Mouse (Mus musculus): Measurements from ENCODE around the gene Ak5. TPM values are rescaled to one million over a fixed set of nuclear protein-coding genes. Genes with fewer than 3 reads are reported as not detected.
"Not testable (repeated sequence)": the region's sequence is repeated elsewhere in the genome, so short reads cannot be mapped to it uniquely, and the experiment has no call there.

The Ak5 gene
- polyA plus RNA-seq, 1 experiment from 2014 or later = 0.93 TPM

DNA sequence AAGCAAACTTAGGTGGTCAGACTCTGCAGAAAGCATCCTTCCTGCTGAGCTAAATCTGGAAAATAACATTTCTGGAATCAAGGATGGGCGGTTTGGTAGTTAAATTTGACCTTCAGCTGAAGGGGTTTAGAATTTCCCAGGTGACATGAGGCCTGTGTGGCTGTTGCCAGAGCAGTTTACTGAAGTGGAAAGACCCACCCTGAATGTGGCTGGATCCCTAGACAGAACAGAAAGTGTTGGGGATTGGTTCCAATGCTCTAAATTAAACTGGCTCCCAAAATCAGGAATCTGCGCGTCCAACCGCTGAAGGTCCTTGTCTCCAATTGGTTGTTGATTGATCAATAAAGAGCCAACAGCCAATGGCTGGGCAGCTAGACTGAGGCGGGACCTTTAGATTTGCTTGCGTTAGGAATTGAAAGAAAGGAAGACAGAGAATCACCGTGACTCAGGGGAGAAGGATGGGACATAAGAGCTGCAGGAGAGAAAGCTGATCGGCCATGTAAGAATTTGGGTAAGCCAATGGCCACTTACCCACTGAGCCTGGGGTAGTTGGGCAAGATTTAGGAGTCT, 34.2 kb upstream of the Ak5 start:
- WGBS = 51% methylated on average over 8 of the region's 8 CpGs
- no peaks in the 10 kb centered on the region for H3K9me3 ChIP-seq (ENCODE audit: control insufficient read depth, low read length)
- no peak overlapping the region for H3K27ac ChIP-seq (replicated peaks in 1 of 2; ENCODE audit: control insufficient read depth in 1 of 2, insufficient read depth in 1 of 2, low read depth in 2 of 2, low read length in 2 of 2)
- H3K9ac ChIP-seq (ENCODE audit: low read length) = no peak overlapping the region
- H3K4me3 ChIP-seq (ENCODE audit: control insufficient read depth in 1 of 2, insufficient read depth in 1 of 2, low read depth in 1 of 2, low read length in 2 of 2) = peak overlapping the region in 1 of 2 experiments; percentile 13; a peak in 1 of 4 replicates
- 0 out of 2 replicates have a peak overlapping the region, but pooled peaks have one; percentile 7 for H3K4me2 ChIP-seq (ENCODE audit: low read length)
- H3K36me3 ChIP-seq (ENCODE audit: control insufficient read depth, insufficient read depth, low read length) = no peaks in the 10 kb centered on the region
- H3K27me3 ChIP-seq (ENCODE audit: control insufficient read depth, insufficient read depth, low read length) = no peaks in the 10 kb centered on the region
- no peaks in the 10 kb centered on the region for H3K4me1 ChIP-seq (ENCODE audit: control insufficient read depth in 2 of 2, insufficient read depth in 2 of 2, low read length in 2 of 2)
- ATAC-seq (ENCODE audit: insufficient number of reproducible peaks, insufficient read depth, low FRiP score, low read depth) = no peak

DNA sequence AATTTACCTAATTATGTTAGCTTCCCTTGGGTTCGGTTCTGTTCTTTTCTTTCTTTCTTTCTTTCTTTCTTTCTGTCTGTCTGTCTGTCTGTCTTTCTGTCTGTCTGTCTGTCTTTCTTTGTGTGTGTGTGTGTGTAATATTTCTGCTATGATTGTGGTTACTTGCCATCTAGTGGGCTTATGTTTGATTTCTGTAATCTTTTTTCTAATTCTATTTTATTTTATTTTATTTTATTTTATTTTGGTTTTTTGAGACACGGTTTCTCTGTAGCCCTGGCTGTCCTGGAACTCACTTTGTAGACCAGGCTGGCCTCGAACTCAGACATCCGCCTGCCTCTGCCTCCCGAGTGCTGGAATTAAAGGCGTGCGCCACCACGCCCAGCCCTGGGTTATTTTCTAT, 33.4 kb upstream of the Ak5 start:
- not testable (repeated sequence) for H3K27me3 ChIP-seq (ENCODE audit: control insufficient read depth, insufficient read depth, low read length); H3K9ac ChIP-seq (ENCODE audit: low read length); H3K4me1 ChIP-seq (ENCODE audit: control insufficient read depth in 2 of 2, insufficient read depth in 2 of 2, low read length in 2 of 2); H3K9me3 ChIP-seq (ENCODE audit: control insufficient read depth, low read length); H3K27ac ChIP-seq (replicated peaks in 1 of 2; ENCODE audit: control insufficient read depth in 1 of 2, insufficient read depth in 1 of 2, low read depth in 2 of 2, low read length in 2 of 2); H3K4me3 ChIP-seq (ENCODE audit: control insufficient read depth in 1 of 2, insufficient read depth in 1 of 2, low read depth in 1 of 2, low read length in 2 of 2); H3K4me2 ChIP-seq (ENCODE audit: low read length); H3K36me3 ChIP-seq (ENCODE audit: control insufficient read depth, insufficient read depth, low read length)
- ATAC-seq (ENCODE audit: insufficient number of reproducible peaks, insufficient read depth, low FRiP score, low read depth) = peak; percentile 81; the same call in 1 of the 2 replicates
- WGBS = 94% methylated on average over 8 of the region's 8 CpGs

- no peak overlapping the region for H3K4me2 ChIP-seq (ENCODE audit: low read length)
- no peaks in the 10 kb centered on the region for H3K4me1 ChIP-seq (ENCODE audit: control insufficient read depth in 2 of 2, insufficient read depth in 2 of 2, low read length in 2 of 2)
- no peaks in the 10 kb centered on the region for H3K9me3 ChIP-seq (ENCODE audit: control insufficient read depth, low read length)
- no peak overlapping the region for H3K9ac ChIP-seq (ENCODE audit: low read length)
- H3K4me3 ChIP-seq (ENCODE audit: control insufficient read depth in 1 of 2, insufficient read depth in 1 of 2, low read depth in 1 of 2, low read length in 2 of 2) = no peak overlapping the region
- no peak for ATAC-seq (ENCODE audit: insufficient number of reproducible peaks, insufficient read depth, low FRiP score, low read depth)
- H3K27me3 ChIP-seq (ENCODE audit: control insufficient read depth, insufficient read depth, low read length) = no peaks in the 10 kb centered on the region
- 34% methylated on average over 8 of the region's 8 CpGs for WGBS
- no peaks in the 10 kb centered on the region for H3K36me3 ChIP-seq (ENCODE audit: control insufficient read depth, insufficient read depth, low read length)
- no peak overlapping the region for H3K27ac ChIP-seq (replicated peaks in 1 of 2; ENCODE audit: control insufficient read depth in 1 of 2, insufficient read depth in 1 of 2, low read depth in 2 of 2, low read length in 2 of 2)
Observed at GRCm38 (mm10) chr3:152699261-152699660, 31.1 kb upstream of the Ak5 start.

DNA sequence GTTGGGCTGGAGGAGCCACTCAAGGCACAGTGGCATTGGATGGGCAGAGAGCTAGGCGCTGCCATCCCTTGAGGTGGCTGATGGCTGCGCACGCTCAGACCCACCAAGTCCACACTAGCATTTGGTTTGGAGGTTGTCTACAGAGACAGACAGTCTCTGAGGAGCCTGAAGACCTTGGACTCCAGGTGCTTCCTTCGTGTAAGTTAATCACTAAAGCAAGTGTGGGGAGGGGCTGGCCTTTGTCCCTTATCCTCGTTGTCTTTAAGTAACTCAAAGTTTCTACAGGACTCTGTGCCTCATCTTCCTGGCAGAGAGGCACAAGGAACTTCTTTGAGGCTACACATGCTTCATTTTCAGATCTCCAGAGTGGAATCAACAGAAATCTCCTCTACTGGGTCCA, 29.9 kb upstream of the Ak5 start:
- H3K4me1 ChIP-seq (ENCODE audit: control insufficient read depth in 2 of 2, insufficient read depth in 2 of 2, low read length in 2 of 2) = no peaks in the 10 kb centered on the region
- no peak overlapping the region for H3K9ac ChIP-seq (ENCODE audit: low read length)
- H3K27me3 ChIP-seq (ENCODE audit: control insufficient read depth, insufficient read depth, low read length) = no peaks in the 10 kb centered on the region
- H3K27ac ChIP-seq (replicated peaks in 1 of 2; ENCODE audit: control insufficient read depth in 1 of 2, insufficient read depth in 1 of 2, low read depth in 2 of 2, low read length in 2 of 2) = no peak overlapping the region
- WGBS = 87% methylated on average over 5 of the region's 5 CpGs
- H3K4me3 ChIP-seq (ENCODE audit: control insufficient read depth in 1 of 2, insufficient read depth in 1 of 2, low read depth in 1 of 2, low read length in 2 of 2) = no peak overlapping the region
- H3K4me2 ChIP-seq (ENCODE audit: low read length) = no peak overlapping the region
- no peak for ATAC-seq (ENCODE audit: insufficient number of reproducible peaks, insufficient read depth, low FRiP score, low read depth)
- no peaks in the 10 kb centered on the region for H3K9me3 ChIP-seq (ENCODE audit: control insufficient read depth, low read length)
- H3K36me3 ChIP-seq (ENCODE audit: control insufficient read depth, insufficient read depth, low read length) = no peaks in the 10 kb centered on the region

DNA sequence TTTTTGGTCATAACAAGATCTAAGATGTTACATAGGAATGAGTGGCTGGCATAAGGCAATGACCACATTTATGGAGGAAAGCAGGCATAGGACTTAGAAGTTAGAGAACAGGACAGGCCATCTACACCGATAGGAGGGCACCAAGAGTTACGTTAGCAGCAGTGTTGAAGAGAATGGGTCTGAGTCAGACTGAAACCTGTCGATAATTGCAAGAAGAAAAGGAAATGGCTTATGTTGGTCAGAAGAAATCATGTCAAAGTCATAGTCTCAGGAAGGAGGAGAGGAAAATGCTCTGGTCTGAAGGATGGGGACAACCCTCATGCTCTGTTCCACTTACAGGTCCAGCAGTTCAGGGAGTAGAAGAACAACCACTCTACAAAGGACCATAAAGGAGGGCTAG, 26.8 kb upstream of the Ak5 start:
- Histone ChIP-seq H3K27me3 (ENCODE audit: control insufficient read depth, insufficient read depth, low read length) (no peaks in the 10 kb centered on the region), H3K27ac (replicated peaks in 1 of 2; ENCODE audit: control insufficient read depth in 1 of 2, insufficient read depth in 1 of 2, low read depth in 2 of 2, low read length in 2 of 2) (no peak overlapping the region), H3K9me3 (ENCODE audit: control insufficient read depth, low read length) (no peaks in the 10 kb centered on the region), H3K36me3 (ENCODE audit: control insufficient read depth, insufficient read depth, low read length) (no peaks in the 10 kb centered on the region), H3K4me2 (ENCODE audit: low read length) (no peak overlapping the region), H3K4me1 (ENCODE audit: control insufficient read depth in 2 of 2, insufficient read depth in 2 of 2, low read length in 2 of 2) (no peaks in the 10 kb centered on the region), H3K9ac (ENCODE audit: low read length) (no peak overlapping the region), H3K4me3 (ENCODE audit: control insufficient read depth in 1 of 2, insufficient read depth in 1 of 2, low read depth in 1 of 2, low read length in 2 of 2) (no peak overlapping the region)
- no peak for ATAC-seq (ENCODE audit: insufficient number of reproducible peaks, insufficient read depth, low FRiP score, low read depth)
- WGBS = 85% methylated on average over 3 of the region's 3 CpGs

- ATAC-seq (ENCODE audit: insufficient number of reproducible peaks, insufficient read depth, low FRiP score, low read depth) = no peak
- Histone ChIP-seq H3K9me3 (ENCODE audit: control insufficient read depth, low read length) (no peaks in the 10 kb centered on the region), H3K27me3 (ENCODE audit: control insufficient read depth, insufficient read depth, low read length) (no peaks in the 10 kb centered on the region), H3K4me3 (ENCODE audit: control insufficient read depth in 1 of 2, insufficient read depth in 1 of 2, low read depth in 1 of 2, low read length in 2 of 2) (no peak overlapping the region), H3K9ac (ENCODE audit: low read length) (no peak overlapping the region), H3K36me3 (ENCODE audit: control insufficient read depth, insufficient read depth, low read length) (no peaks in the 10 kb centered on the region), H3K4me2 (ENCODE audit: low read length) (no peak overlapping the region), H3K27ac (replicated peaks in 1 of 2; ENCODE audit: control insufficient read depth in 1 of 2, insufficient read depth in 1 of 2, low read depth in 2 of 2, low read length in 2 of 2) (no peak overlapping the region), H3K4me1 (ENCODE audit: control insufficient read depth in 2 of 2, insufficient read depth in 2 of 2, low read length in 2 of 2) (no peaks in the 10 kb centered on the region)
- WGBS = 71% methylated on average over 9 of the region's 9 CpGs
Observed at GRCm38 (mm10) chr3:152689105-152689504, 20.9 kb upstream of the Ak5 start.

GRCm38 (mm10) chr3:152688532-152688931, 20.4 kb upstream of the Ak5 start:
- WGBS = 72% methylated on average over 5 of the region's 5 CpGs

GRCm38 (mm10) chr3:152674663-152675062, 6.5 kb upstream of the Ak5 start:
- H3K4me1 ChIP-seq (ENCODE audit: control insufficient read depth in 2 of 2, insufficient read depth in 2 of 2, low read length in 2 of 2) = peaks cover 0 to 2% of the 10 kb centered on the region in 2 experiments; a peak in 1 of 4 replicates
- no peaks in the 10 kb centered on the region for H3K9me3 ChIP-seq (ENCODE audit: control insufficient read depth, low read length)
- no peak overlapping the region for H3K4me2 ChIP-seq (ENCODE audit: low read length)
- H3K27ac ChIP-seq (replicated peaks in 1 of 2; ENCODE audit: control insufficient read depth in 1 of 2, insufficient read depth in 1 of 2, low read depth in 2 of 2, low read length in 2 of 2) = no peak overlapping the region
- H3K27me3 ChIP-seq (ENCODE audit: control insufficient read depth, insufficient read depth, low read length) = no peaks in the 10 kb centered on the region
- ATAC-seq (ENCODE audit: insufficient number of reproducible peaks, insufficient read depth, low FRiP score, low read depth) = no peak
- no peak overlapping the region for H3K4me3 ChIP-seq (ENCODE audit: control insufficient read depth in 1 of 2, insufficient read depth in 1 of 2, low read depth in 1 of 2, low read length in 2 of 2)
- H3K9ac ChIP-seq (ENCODE audit: low read length) = no peak overlapping the region
- WGBS = 57% methylated on average over 6 of the region's 6 CpGs
- H3K36me3 ChIP-seq (ENCODE audit: control insufficient read depth, insufficient read depth, low read length) = no peaks in the 10 kb centered on the region

More at GRCm38 (mm10) chr3:152688532-152688931, 20.4 kb upstream of the Ak5 start:
- no peaks in the 10 kb centered on the region for H3K36me3 ChIP-seq (ENCODE audit: control insufficient read depth, insufficient read depth, low read length)
- no peak overlapping the region for H3K4me2 ChIP-seq (ENCODE audit: low read length)
- H3K27ac ChIP-seq (replicated peaks in 1 of 2; ENCODE audit: control insufficient read depth in 1 of 2, insufficient read depth in 1 of 2, low read depth in 2 of 2, low read length in 2 of 2) = no peak overlapping the region
- H3K4me1 ChIP-seq (ENCODE audit: control insufficient read depth in 2 of 2, insufficient read depth in 2 of 2, low read length in 2 of 2) = no peaks in the 10 kb centered on the region
- H3K27me3 ChIP-seq (ENCODE audit: control insufficient read depth, insufficient read depth, low read length) = no peaks in the 10 kb centered on the region
- no peak overlapping the region for H3K4me3 ChIP-seq (ENCODE audit: control insufficient read depth in 1 of 2, insufficient read depth in 1 of 2, low read depth in 1 of 2, low read length in 2 of 2)
- no peak overlapping the region for H3K9ac ChIP-seq (ENCODE audit: low read length)
- ATAC-seq (ENCODE audit: insufficient number of reproducible peaks, insufficient read depth, low FRiP score, low read depth) = no peak
- no peaks in the 10 kb centered on the region for H3K9me3 ChIP-seq (ENCODE audit: control insufficient read depth, low read length)

All from heart, embryonic 14.5 days (tissue).